In the genomic region with DNA sequence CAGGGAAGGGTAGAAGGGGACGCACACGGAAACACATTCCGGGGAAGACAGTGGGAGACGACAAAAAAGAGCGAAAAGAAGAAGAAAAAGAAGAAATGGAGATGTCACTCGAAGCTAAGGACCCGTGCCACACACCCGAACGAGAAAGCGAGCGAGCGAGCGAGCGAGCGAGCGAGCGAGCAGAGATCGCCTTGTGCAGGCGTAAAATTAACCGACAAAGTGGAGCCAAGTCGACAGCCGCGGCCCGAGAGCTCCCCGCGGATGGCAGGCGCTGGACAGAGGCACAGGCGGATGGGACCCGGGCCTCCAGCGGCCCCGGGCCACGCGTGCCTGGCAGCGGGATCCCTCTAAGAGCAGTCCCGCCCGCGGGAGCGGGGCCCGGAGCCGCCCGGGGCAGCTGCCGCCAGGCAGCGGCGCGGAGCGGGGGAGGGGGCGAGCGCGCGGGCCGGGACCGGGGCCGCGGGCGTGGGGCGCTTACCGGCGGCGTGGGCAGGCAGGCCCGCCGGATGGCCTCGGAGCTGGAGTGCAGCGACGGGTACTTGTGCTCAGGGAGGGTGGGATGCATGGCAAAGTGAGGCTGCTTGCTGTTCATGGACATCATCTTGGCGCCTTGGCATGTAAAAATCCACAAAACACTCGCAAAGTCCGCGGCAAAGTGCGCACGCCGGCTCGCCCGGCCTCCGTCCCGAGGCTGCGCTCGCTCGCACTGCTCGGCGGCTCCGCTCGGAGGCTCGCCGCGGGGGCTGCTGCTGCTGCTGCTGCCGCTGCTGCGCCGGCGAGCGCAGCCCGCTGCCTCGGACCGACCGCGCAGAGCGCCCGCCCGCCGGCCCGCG, we compare ENCODE assay signal across 7 mouse cellular contexts. TPM values are rescaled to one million over a fixed set of nuclear protein-coding genes. Genes with fewer than 3 reads are reported as not detected.
DNase-seq lines count a peak whose midpoint lies in the region; ATAC-seq lines count a peak whose summit lies in the region.

No protein-coding gene starts in this region.

- peak overlapping the region; percentile 86 for H3K27ac ChIP-seq in hindbrain, embryonic 14.5 days
- peak overlapping the region; percentile 88 for H3K27ac ChIP-seq in midbrain, embryonic 12.5 days (replicated peaks)

- WGBS in hindbrain, embryonic 14.5 days, result under 1% methylated on average over 93 of the region's 101 CpGs
- WGBS in midbrain, embryonic 12.5 days, result under 1% methylated on average over 80 of the region's 101 CpGs

- H3K9me3 ChIP-seq in hindbrain, embryonic 14.5 days (ENCODE audit: control insufficient read depth, low read length), result no peaks in the 10 kb centered on the region
- no peaks in the 10 kb centered on the region for H3K9me3 ChIP-seq in midbrain, embryonic 12.5 days

- H3K36me3 ChIP-seq in hindbrain, embryonic 14.5 days (replicated peaks; ENCODE audit: control insufficient read depth, insufficient read depth), result no peaks in the 10 kb centered on the region
- no peaks in the 10 kb centered on the region for H3K36me3 ChIP-seq in midbrain, embryonic 12.5 days

- H3K9ac ChIP-seq in hindbrain, embryonic 14.5 days, result peak overlapping the region; percentile 59
- H3K9ac ChIP-seq in midbrain, embryonic 12.5 days (replicated peaks), result peak overlapping the region; percentile 70

- peaks cover 86% of the 10 kb centered on the region for H3K27me3 ChIP-seq in hindbrain, embryonic 14.5 days (ENCODE audit: control insufficient read depth, insufficient read depth, low read length)
- H3K27me3 ChIP-seq in midbrain, embryonic 12.5 days, result peaks cover 86% of the 10 kb centered on the region

- DNase-seq in thymus, postnatal 14 days, result peak; percentile 26
- DNase-seq in thymus, postnatal 10 days (ENCODE audit: low spot score in 2 of 2), result no peak
- peak; percentile 55 for DNase-seq in embryo, embryonic 11 days
- DNase-seq in hindbrain, embryonic 14.5 days (ENCODE audit: low spot score), result no peak
- DNase-seq in cerebellum, adult 11-12 months, result no peak

- H3K4me2 ChIP-seq in hindbrain, embryonic 14.5 days (replicated peaks), result peak overlapping the region; percentile 77
- H3K4me2 ChIP-seq in midbrain, embryonic 12.5 days (replicated peaks), result peak overlapping the region; percentile 77

- H3K4me1 ChIP-seq in hindbrain, embryonic 14.5 days (replicated peaks; ENCODE audit: control insufficient read depth, insufficient read depth, low read length), result peaks cover 6% of the 10 kb centered on the region; the same call in 1 of the 2 replicates
- H3K4me1 ChIP-seq in midbrain, embryonic 12.5 days, result peaks cover 24% of the 10 kb centered on the region

- H3K4me3 ChIP-seq in hindbrain, embryonic 14.5 days (replicated peaks; ENCODE audit: low read length), result peak overlapping the region; percentile 63
- H3K4me3 ChIP-seq in midbrain, embryonic 12.5 days, result peak overlapping the region; percentile 63

- peak; percentile 56 for ATAC-seq in hindbrain, embryonic 14.5 days (ENCODE audit: low FRiP score)
- ATAC-seq in midbrain, embryonic 12.5 days (ENCODE audit: low FRiP score, low read depth), result peak; percentile 39
- no peak for ATAC-seq in granulocyte monocyte progenitor cell, adult 5-6 weeks (replicated peaks; ENCODE audit: poor library complexity, severe bottlenecking)

RNA-seq across cellular contexts. Expression of gene Pou4f1, which starts 0.5 kb away (rescaled TPM):
- 44.9 and 49.5 TPM in 2 replicates for polyA plus RNA-seq in hindbrain, embryonic 14.5 days (2014; fragmentation: Nextera tagmentation; extraction: Ambion mirVana)
- 99.6 and 113 TPM in 2 replicates for polyA plus RNA-seq in midbrain, embryonic 12.5 days (2016; fragmentation: Nextera tagmentation; extraction: Ambion mirVana)
- total RNA-seq in granulocyte monocyte progenitor cell, adult 5-6 weeks (2014; fragmentation: Nextera tagmentation), result 0.64 and 1.4 TPM in 2 replicates
- total RNA-seq in granulocyte monocyte progenitor cell, adult 5-6 weeks (2017), result 0.52 TPM in 1 of 2 replicates, not detected in the other

RNA-seq across cellular contexts. Expression of gene Rnf219, which starts 55.1 kb away (rescaled TPM):
- polyA plus RNA-seq in hindbrain, embryonic 14.5 days (2014; fragmentation: Nextera tagmentation; extraction: Ambion mirVana), result 31.2 and 34.6 TPM in 2 replicates
- 36.0 and 39.6 TPM in 2 replicates for polyA plus RNA-seq in midbrain, embryonic 12.5 days (2016; fragmentation: Nextera tagmentation; extraction: Ambion mirVana)
- total RNA-seq in granulocyte monocyte progenitor cell, adult 5-6 weeks (2014; fragmentation: Nextera tagmentation), result 18.5 and 21.2 TPM in 2 replicates
- 31.6 and 40.7 TPM in 2 replicates for total RNA-seq in granulocyte monocyte progenitor cell, adult 5-6 weeks (2017)

Comparison
In these comparisons a context has a peak if more than half of its experiments do, and no peak if none do; other contexts are left out.
1. DNase-seq: peak in thymus, postnatal 14 days (single experiment) and embryo, embryonic 11 days (single experiment); none in thymus, postnatal 10 days (0 of 2), hindbrain, embryonic 14.5 days (single experiment) and cerebellum, adult 11-12 months (single experiment).